Mouse (Mus musculus) heart, adult 9 months (tissue): ENCODE data around the gene Ctf2.

Experiments used
- DNase-seq, 2 experiments: peaks; one replicate each; pipeline ENCODE4 v3.0.0; 2022; ENCODE audit warnings: low spot score in 2 of 2

The Ctf2 gene

GRCm38 (mm10) chr7:127685304-127686018 is 46.5 kb downstream of the Ctf2 start:
- no peak for DNase-seq

GRCm38 (mm10) chr7:127681888-127682553 is 49.9 kb downstream of the Ctf2 start:
- no peak for DNase-seq

GRCm38 (mm10) chr7:127680541-127680940 is 51.4 kb downstream of the Ctf2 start:
- no peak for DNase-seq

- no peak for DNase-seq
Measured at GRCm38 (mm10) chr7:127678811-127679210, 53.2 kb downstream of the Ctf2 start.

- no peak for DNase-seq
Measured at GRCm38 (mm10) chr7:127677609-127678008, 54.4 kb downstream of the Ctf2 start.

GRCm38 (mm10) chr7:127677077-127677476 is 54.9 kb downstream of the Ctf2 start:
- DNase-seq, result no peak

- no peak for DNase-seq
Measured at GRCm38 (mm10) chr7:127675391-127675811, 56.6 kb downstream of the Ctf2 start.

GRCm38 (mm10) chr7:127674977-127675376 is 57.0 kb downstream of the Ctf2 start:
- DNase-seq, result peak; percentile 52 to 78

GRCm38 (mm10) chr7:127672776-127673175 is 59.2 kb downstream of the Ctf2 start:
- no peak for DNase-seq

- no peak for DNase-seq
Measured at GRCm38 (mm10) chr7:127671880-127672774, 59.8 kb downstream of the Ctf2 start.
